Mouse (Mus musculus) kidney, adult 18-20 months (tissue): ENCODE results near the gene Gzmg.
"Not testable (repeated sequence)": the region's sequence is repeated elsewhere in the genome, so short reads cannot be mapped to it uniquely, and the experiment has no call there.

Experiments
- DNase-seq: peaks from one replicate; pipeline ENCODE4 v3.0.0; 2021

Gene Gzmg

DNA sequence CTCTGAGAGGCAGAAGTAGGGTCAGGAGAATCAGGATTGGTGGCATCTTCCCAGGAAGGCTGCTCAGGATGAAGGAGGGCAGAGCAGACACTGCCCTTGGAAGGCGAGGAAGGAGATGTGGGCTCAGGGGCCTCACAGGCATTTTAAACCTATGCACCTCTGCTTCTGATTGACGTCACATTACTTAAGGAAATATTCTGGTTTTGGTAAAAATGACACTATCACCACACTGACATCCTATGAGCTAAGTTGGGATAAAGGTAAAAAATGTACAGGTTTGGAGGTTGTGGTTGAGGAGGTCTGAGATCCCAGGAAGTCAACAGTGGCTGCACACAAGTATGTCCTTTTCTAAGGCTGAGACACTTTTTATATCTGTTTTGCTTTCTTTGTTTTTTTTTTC, at the start of gene Gzmg:
Gzmg (minus strand) TSS at position 101 of the 400 bp plus-strand sequence.
- not testable (repeated sequence) for DNase-seq

GRCm38 (mm10) chr14:56205613-56206012, 46.2 kb upstream of the Gzmg start:
- no peak for DNase-seq

DNA sequence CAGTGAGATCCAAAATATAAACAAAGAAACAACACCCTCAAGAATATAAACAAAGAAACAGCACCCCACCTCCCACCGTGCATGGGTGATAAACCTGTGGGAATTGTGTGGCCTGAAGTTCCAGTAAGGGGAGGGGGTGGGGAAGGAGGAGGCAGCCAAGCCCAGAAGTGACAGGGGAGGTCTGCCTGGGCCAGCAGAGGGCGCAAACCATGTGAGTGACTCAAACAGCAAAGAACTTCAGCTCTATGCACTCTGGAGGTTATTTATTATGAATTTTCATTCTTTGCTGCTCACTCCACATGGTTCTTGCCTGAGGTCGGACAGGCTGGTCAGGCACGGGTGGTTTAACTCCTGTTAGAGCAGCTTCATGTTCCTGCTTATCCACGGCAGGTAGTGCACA, 45.6 kb upstream of the Gzmg start:
- peak; percentile 17 for DNase-seq

DNA sequence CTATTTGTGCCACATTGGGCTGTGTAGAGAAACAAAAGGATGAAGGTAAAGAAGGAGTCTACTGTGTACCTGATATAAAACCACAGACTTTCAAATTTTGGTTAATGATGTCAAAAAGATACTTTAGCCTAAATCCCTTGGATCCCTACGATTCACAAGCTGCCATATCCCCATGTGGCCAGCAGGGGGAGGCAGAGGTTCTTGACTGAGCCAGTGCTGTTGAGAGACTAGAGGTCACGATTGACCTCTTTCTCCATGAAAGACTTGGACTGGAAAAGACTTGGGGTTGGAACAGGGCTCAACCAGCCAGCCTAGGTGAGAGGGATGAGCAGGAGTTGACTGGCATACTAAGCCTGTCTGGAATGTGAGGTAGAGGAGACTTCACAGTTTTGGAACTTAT, 44.6 kb upstream of the Gzmg start:
- peak; percentile 74 for DNase-seq

GRCm38 (mm10) chr14:56186946-56187345, 27.6 kb upstream of the Gzmg start:
- DNase-seq = no peak

DNA sequence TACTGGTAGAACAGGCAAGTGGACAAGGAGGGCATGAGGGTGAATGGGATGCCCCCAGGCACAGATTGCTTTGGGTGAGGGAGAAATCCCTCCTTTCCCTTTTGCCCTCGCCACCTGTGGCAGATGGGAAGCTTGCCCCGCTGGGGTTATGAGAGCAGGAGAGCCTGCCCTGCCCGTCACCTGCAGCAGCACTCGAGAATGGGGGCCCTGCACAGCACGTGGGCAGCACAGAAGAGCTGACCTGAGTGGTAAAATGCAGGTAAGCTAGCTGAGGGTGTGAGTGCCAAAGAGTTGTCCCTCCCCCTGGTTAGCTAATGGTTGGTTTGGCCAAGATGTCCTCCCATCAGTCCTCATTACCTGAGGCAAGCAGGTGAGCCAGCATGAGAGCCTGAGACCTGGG, 27.1 kb upstream of the Gzmg start:
- no peak for DNase-seq

- DNase-seq = peak; percentile 54
Measured at GRCm38 (mm10) chr14:56177651-56178050, 18.3 kb upstream of the Gzmg start.

DNA sequence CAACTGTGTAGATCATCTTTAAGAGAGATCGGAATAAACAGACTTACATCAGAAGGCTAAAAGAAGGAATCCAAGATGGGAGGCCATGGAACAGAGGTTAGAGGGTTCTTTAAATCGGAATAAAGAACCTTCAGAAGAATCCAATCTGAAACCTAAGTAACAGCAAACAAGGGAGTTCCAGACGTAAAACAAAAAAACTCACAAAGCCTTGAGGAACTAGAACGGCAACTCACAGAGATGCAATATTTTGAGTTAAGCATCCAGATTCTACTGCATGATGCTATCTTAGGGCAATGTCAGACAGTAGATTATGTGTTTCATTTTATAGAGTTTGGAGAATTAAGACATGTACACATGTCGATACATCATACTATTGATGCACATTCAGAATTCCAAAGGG, 15.1 kb upstream of the Gzmg start, which contains the start of gene Gzmn:
Gzmn (minus strand) TSS at position 101 of the 400 bp plus-strand sequence.
- no peak for DNase-seq

- DNase-seq = no peak
Measured at GRCm38 (mm10) chr14:56173396-56173795, 14.0 kb upstream of the Gzmg start.

- no peak for DNase-seq
Measured at GRCm38 (mm10) chr14:56172744-56173143, 13.4 kb upstream of the Gzmg start.

- no peak for DNase-seq
Measured at GRCm38 (mm10) chr14:56168009-56168408, 8.6 kb upstream of the Gzmg start.

DNA sequence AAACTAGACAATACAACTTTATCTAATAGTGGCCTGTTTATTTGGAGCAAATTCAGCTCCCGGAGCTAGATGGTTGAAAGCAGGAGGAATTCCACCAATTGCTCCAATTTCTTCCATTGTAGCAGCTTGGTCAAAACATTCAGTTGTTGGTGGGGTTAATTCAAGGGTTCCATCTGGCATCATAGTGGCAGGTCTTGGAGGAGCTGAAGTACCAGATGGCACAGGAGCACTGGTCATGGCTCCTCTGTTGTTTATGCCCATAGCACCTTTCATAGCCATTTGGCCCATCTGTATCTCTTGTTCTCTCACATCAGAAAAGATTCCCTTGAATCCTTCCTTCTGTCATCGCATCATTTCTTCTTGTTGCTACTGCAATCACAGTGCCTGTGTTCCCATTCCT, 2.7 kb upstream of the Gzmg start:
- DNase-seq = no peak

- no peak for DNase-seq
Measured at GRCm38 (mm10) chr14:56155340-56155739, 4.0 kb downstream of the Gzmg start.

- DNase-seq = not testable (repeated sequence)
Measured at GRCm38 (mm10) chr14:56133675-56134074, 25.7 kb downstream of the Gzmg start.

GRCm38 (mm10) chr14:56132508-56132907, 26.9 kb downstream of the Gzmg start, which contains the start of gene Gzmd:
Gzmd (minus strand) TSS chr14:56132608.
- not testable (repeated sequence) for DNase-seq

GRCm38 (mm10) chr14:56128341-56128740, 31.0 kb downstream of the Gzmg start:
- DNase-seq = no peak

DNA sequence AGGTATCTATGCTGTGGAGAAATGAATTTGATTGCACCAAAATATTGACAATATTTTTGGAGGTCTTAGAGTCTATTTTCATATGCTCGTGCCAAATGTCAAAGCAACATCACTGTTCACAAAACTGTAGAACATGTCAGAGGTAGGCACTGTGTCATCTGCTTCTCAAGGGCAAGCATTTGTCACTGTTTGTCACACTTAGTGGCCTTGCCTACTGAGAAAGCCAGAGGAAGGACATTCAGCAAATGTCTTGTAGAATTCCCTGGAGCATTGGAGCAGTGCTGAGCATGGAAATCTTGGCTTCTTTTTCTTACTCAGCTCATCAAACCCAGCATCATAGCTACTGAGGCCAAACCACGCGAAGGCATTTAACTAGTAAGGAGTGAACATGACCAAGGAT, 35.9 kb downstream of the Gzmg start:
- no peak for DNase-seq

- no peak for DNase-seq
Measured at GRCm38 (mm10) chr14:56120525-56120924, 38.9 kb downstream of the Gzmg start, which contains the start of gene Gzme. Gzme (minus strand) TSS chr14:56120625.

- not testable (repeated sequence) for DNase-seq
Measured at GRCm38 (mm10) chr14:56115531-56116310, 43.7 kb downstream of the Gzmg start.
